Mouse (Mus musculus): Measurements from ENCODE around the gene Dnajc7. TPM values are rescaled to one million over a fixed set of nuclear protein-coding genes. Genes with fewer than 3 reads are reported as not detected.

The Dnajc7 gene
- polyA plus RNA-seq, 1 experiment = 113 TPM

- no peaks in the 10 kb centered on the region for H3K36me3 ChIP-seq (ENCODE audit: control insufficient read depth, insufficient read depth)
- H3K4me3 ChIP-seq = no peak overlapping the region
- H3K79me2 ChIP-seq (ENCODE audit: control insufficient read depth, insufficient read depth) = no peaks in the 10 kb centered on the region
- H3ac ChIP-seq (ENCODE audit: control insufficient read depth, insufficient read length) = no peak overlapping the region
- no peak for TF ChIP-seq MYOD1 (IDR thresholded peaks at IDR 0.05; ENCODE audit: control insufficient read depth in 1 of 3, insufficient read length in 2 of 3, low read depth in 2 of 3)
- TF ChIP-seq REST (IDR thresholded peaks at IDR 0.05; ENCODE audit: insufficient read depth, insufficient read length) = no peak
- no peak for TF ChIP-seq TCF3 (IDR thresholded peaks at IDR 0.05; ENCODE audit: insufficient read length, low read depth)
- TF ChIP-seq POLR2AphosphoS2 (IDR thresholded peaks at IDR 0.05; ENCODE audit: insufficient read length, low read depth) = no peak
- TF ChIP-seq USF1 (IDR thresholded peaks at IDR 0.05; ENCODE audit: low read depth) = no peak
- no peak for TF ChIP-seq POLR2A (IDR thresholded peaks at IDR 0.05; ENCODE audit: insufficient read length, low read depth)
- TF ChIP-seq E2F4 (IDR thresholded peaks at IDR 0.05; ENCODE audit: insufficient read depth) = no peak
- TF ChIP-seq SRF (IDR thresholded peaks at IDR 0.05; ENCODE audit: control insufficient read depth, insufficient read length, low read depth) = no peak
- no peak for TF ChIP-seq CEBPB (IDR thresholded peaks at IDR 0.05; ENCODE audit: insufficient read depth, poor library complexity, severe bottlenecking)
- TF ChIP-seq TCF12 (IDR thresholded peaks at IDR 0.05; ENCODE audit: insufficient read depth, poor library complexity, severe bottlenecking) = no peak
- no peak for TF ChIP-seq MYOG (IDR thresholded peaks at IDR 0.05; ENCODE audit: control insufficient read depth in 1 of 3, insufficient read depth in 1 of 3, insufficient read length in 2 of 3, low read depth in 2 of 3)
- TF ChIP-seq MAX (IDR thresholded peaks at IDR 0.05; ENCODE audit: low read depth) = no peak
- peaks cover 26% of the 10 kb centered on the region for H3K27me3 ChIP-seq (ENCODE audit: control insufficient read depth, insufficient read depth, insufficient read length)
- H3K4me2 ChIP-seq (ENCODE audit: low read depth) = no peak overlapping the region
These were observed 31.2 kb upstream of the Dnajc7 start for GRCm38 (mm10) chr11:100651205-100651604.

- Histone ChIP-seq H3K27me3 (ENCODE audit: control insufficient read depth, insufficient read depth, insufficient read length) (peaks cover 42% of the 10 kb centered on the region), H3K36me3 (ENCODE audit: control insufficient read depth, insufficient read depth) (no peaks in the 10 kb centered on the region), H3K79me2 (ENCODE audit: control insufficient read depth, insufficient read depth) (no peaks in the 10 kb centered on the region), H3ac (ENCODE audit: control insufficient read depth, insufficient read length) (no peak overlapping the region), H3K4me3 (no peak overlapping the region), H3K4me2 (ENCODE audit: low read depth) (no peak overlapping the region)
- no peak for TF ChIP-seq CEBPB (IDR thresholded peaks at IDR 0.05; ENCODE audit: insufficient read depth, poor library complexity, severe bottlenecking)
- no peak for TF ChIP-seq MYOG (IDR thresholded peaks at IDR 0.05; ENCODE audit: control insufficient read depth in 1 of 3, insufficient read depth in 1 of 3, insufficient read length in 2 of 3, low read depth in 2 of 3)
- TF ChIP-seq MYOD1 (IDR thresholded peaks at IDR 0.05; ENCODE audit: control insufficient read depth in 1 of 3, insufficient read length in 2 of 3, low read depth in 2 of 3) = no peak
- no peak for TF ChIP-seq POLR2A (IDR thresholded peaks at IDR 0.05; ENCODE audit: insufficient read length, low read depth)
- TF ChIP-seq SRF (IDR thresholded peaks at IDR 0.05; ENCODE audit: control insufficient read depth, insufficient read length, low read depth) = no peak
- no peak for TF ChIP-seq USF1 (IDR thresholded peaks at IDR 0.05; ENCODE audit: low read depth)
- no peak for TF ChIP-seq POLR2AphosphoS2 (IDR thresholded peaks at IDR 0.05; ENCODE audit: insufficient read length, low read depth)
- no peak for TF ChIP-seq REST (IDR thresholded peaks at IDR 0.05; ENCODE audit: insufficient read depth, insufficient read length)
- TF ChIP-seq TCF3 (IDR thresholded peaks at IDR 0.05; ENCODE audit: insufficient read length, low read depth) = no peak
- no peak for TF ChIP-seq TCF12 (IDR thresholded peaks at IDR 0.05; ENCODE audit: insufficient read depth, poor library complexity, severe bottlenecking)
- TF ChIP-seq MAX (IDR thresholded peaks at IDR 0.05; ENCODE audit: low read depth) = no peak
- TF ChIP-seq E2F4 (IDR thresholded peaks at IDR 0.05; ENCODE audit: insufficient read depth) = no peak
These were observed 28.4 kb upstream of the Dnajc7 start for GRCm38 (mm10) chr11:100648405-100648804.

- Histone ChIP-seq H3K27me3 (ENCODE audit: control insufficient read depth, insufficient read depth, insufficient read length) (peaks cover 54% of the 10 kb centered on the region), H3K4me3 (no peak overlapping the region), H3K79me2 (ENCODE audit: control insufficient read depth, insufficient read depth) (no peaks in the 10 kb centered on the region), H3ac (ENCODE audit: control insufficient read depth, insufficient read length) (no peak overlapping the region), H3K36me3 (ENCODE audit: control insufficient read depth, insufficient read depth) (no peaks in the 10 kb centered on the region), H3K4me2 (ENCODE audit: low read depth) (no peak overlapping the region)
- TF ChIP-seq REST (IDR thresholded peaks at IDR 0.05; ENCODE audit: insufficient read depth, insufficient read length) = no peak
- no peak for TF ChIP-seq POLR2AphosphoS2 (IDR thresholded peaks at IDR 0.05; ENCODE audit: insufficient read length, low read depth)
- no peak for TF ChIP-seq E2F4 (IDR thresholded peaks at IDR 0.05; ENCODE audit: insufficient read depth)
- TF ChIP-seq TCF12 (IDR thresholded peaks at IDR 0.05; ENCODE audit: insufficient read depth, poor library complexity, severe bottlenecking) = no peak
- no peak for TF ChIP-seq TCF3 (IDR thresholded peaks at IDR 0.05; ENCODE audit: insufficient read length, low read depth)
These were observed 26.3 kb upstream of the Dnajc7 start for GRCm38 (mm10) chr11:100646265-100646664.

GRCm38 (mm10) chr11:100643612-100644575 is 23.9 kb upstream of the Dnajc7 start:
- TF ChIP-seq MYOD1 (IDR thresholded peaks at IDR 0.05; ENCODE audit: control insufficient read depth in 1 of 3, insufficient read length in 2 of 3, low read depth in 2 of 3) (no peak), SRF (IDR thresholded peaks at IDR 0.05; ENCODE audit: control insufficient read depth, insufficient read length, low read depth) (no peak), USF1 (IDR thresholded peaks at IDR 0.05; ENCODE audit: low read depth) (no peak), CEBPB (IDR thresholded peaks at IDR 0.05; ENCODE audit: insufficient read depth, poor library complexity, severe bottlenecking) (no peak), TCF12 (IDR thresholded peaks at IDR 0.05; ENCODE audit: insufficient read depth, poor library complexity, severe bottlenecking) (no peak), POLR2AphosphoS2 (IDR thresholded peaks at IDR 0.05; ENCODE audit: insufficient read length, low read depth) (no peak), TCF3 (IDR thresholded peaks at IDR 0.05; ENCODE audit: insufficient read length, low read depth) (no peak), MAX (IDR thresholded peaks at IDR 0.05; ENCODE audit: low read depth) (no peak), E2F4 (IDR thresholded peaks at IDR 0.05; ENCODE audit: insufficient read depth) (no peak)
- peaks cover 57% of the 10 kb centered on the region for H3K27me3 ChIP-seq (ENCODE audit: control insufficient read depth, insufficient read depth, insufficient read length)

More at GRCm38 (mm10) chr11:100643612-100644575, 23.9 kb upstream of the Dnajc7 start:
- no peaks in the 10 kb centered on the region for H3K79me2 ChIP-seq (ENCODE audit: control insufficient read depth, insufficient read depth)
- no peaks in the 10 kb centered on the region for H3K36me3 ChIP-seq (ENCODE audit: control insufficient read depth, insufficient read depth)
- H3K4me3 ChIP-seq = no peak overlapping the region
- no peak overlapping the region for H3K4me2 ChIP-seq (ENCODE audit: low read depth)
- H3ac ChIP-seq (ENCODE audit: control insufficient read depth, insufficient read length) = no peak overlapping the region
